Mouse (Mus musculus) limb, embryonic 11.5 days (tissue): Measurements from ENCODE around the gene Nr1i2. TPM values are rescaled to one million over a fixed set of nuclear protein-coding genes. Genes with fewer than 3 reads are reported as not detected.
"Not testable (repeated sequence)": the region's sequence is repeated elsewhere in the genome, so short reads cannot be mapped to it uniquely, and the experiment has no call there.

Source experiments
- ATAC-seq: fragments of 200-750 bp; cut with Nextera tagmentation; 2 replicates; pipeline ENCODE4 v1.8.0; 2017; ENCODE audit warnings: low read depth; ENCODE audit not compliant: insufficient number of reproducible peaks, low FRiP score, low TSS enrichment
- DNase-seq: peaks from one replicate; pipeline ENCODE4 v3.0.0-alpha.2; 2015; ENCODE audit warnings: low spot score
- H3K27ac ChIP-seq: fragments of 300-500 bp; sonication (generic); replicated peaks from 2 replicates; pipeline ENCODE4 v1.5.1; 2014; ENCODE audit warnings: low read depth, mild to moderate bottlenecking, low read length
- H3K27me3 ChIP-seq: fragments of 300-500 bp; sonication (generic); 2 replicates; pipeline ENCODE4 v1.6.1; 2014; ENCODE audit warnings: mild to moderate bottlenecking, low read length, mixed read lengths; ENCODE audit not compliant: control insufficient read depth, insufficient read depth
- H3K36me3 ChIP-seq: fragments of 300-500 bp; sonication (generic); 2 replicates; pipeline ENCODE4 v1.6.1; 2014; ENCODE audit warnings: mild to moderate bottlenecking, low read length, moderate library complexity, mixed read lengths; ENCODE audit not compliant: control insufficient read depth, insufficient read depth
- H3K4me1 ChIP-seq: fragments of 300-500 bp; sonication (generic); 2 replicates; pipeline ENCODE4 v1.6.1; 2014; ENCODE audit warnings: low read length, mixed read lengths; ENCODE audit not compliant: control insufficient read depth, insufficient read depth
- H3K4me2 ChIP-seq: fragments of 300-500 bp; sonication (generic); 2 replicates; pipeline ENCODE4 v1.6.1; 2014; ENCODE audit warnings: low read depth, mild to moderate bottlenecking, moderate library complexity; ENCODE audit not compliant: severe bottlenecking
- H3K4me3 ChIP-seq: fragments of 300-500 bp; sonication (generic); 2 replicates; pipeline ENCODE4 v1.5.1; 2014; ENCODE audit warnings: low read depth, low read length
- H3K9ac ChIP-seq: fragments of 300-500 bp; sonication (generic); 2 replicates; pipeline ENCODE4 v1.6.1; 2014; ENCODE audit warnings: mild to moderate bottlenecking, low read length
- H3K9me3 ChIP-seq: fragments of 300-500 bp; sonication (generic); 2 replicates; pipeline ENCODE4 v1.6.1; 2016; ENCODE audit warnings: low read length; ENCODE audit not compliant: control insufficient read depth
- WGBS: fragments of 180-500 bp; shearing (Covaris S2); extraction: QIAGEN DNeasy Blood & Tissue Kit; methylation state at CpG from one replicate; pipeline ENCODE4 v1.1.7; 2014; 5-methylcytosine and 5-hydroxymethylcytosine counted together
- polyA plus RNA-seq: library from polyadenylated mRNA; unstranded; fragments of >200 nt; fragmentation: Nextera tagmentation; extraction: Ambion mirVana; gene quantifications from 2 replicates; pipeline ENCODE4 v1.2.1, GENCODE M21; 2014

Nr1i2 gene
- polyA plus RNA-seq, 1 experiment from 2014 or later = not detected

GRCm38 (mm10) chr16:38222491-38222890 is 72.1 kb downstream of the Nr1i2 start:
- H3K9me3 ChIP-seq, DNase-seq, H3K27me3 ChIP-seq, H3K27ac ChIP-seq, H3K4me3 ChIP-seq, H3K4me2 ChIP-seq, ATAC-seq, H3K4me1 ChIP-seq, H3K9ac ChIP-seq: not testable (repeated sequence)
- 94% methylated on average over 5 of the region's 5 CpGs for WGBS
- peaks cover 17% of the 10 kb centered on the region for H3K36me3 ChIP-seq

GRCm38 (mm10) chr16:38205272-38205671 is 89.4 kb downstream of the Nr1i2 start:
- Histone ChIP-seq H3K4me3 (no peak overlapping the region), H3K9ac (no peak overlapping the region), H3K27me3 (no peaks in the 10 kb centered on the region), H3K27ac (no peak overlapping the region), H3K36me3 (peaks cover 6% of the 10 kb centered on the region; the same call in 1 of the 2 replicates), H3K4me2 (no peak overlapping the region), H3K9me3 (no peaks in the 10 kb centered on the region), H3K4me1 (no peaks in the 10 kb centered on the region)
- DNase-seq (no peak), ATAC-seq (no peak)
- 87% methylated on average over 7 of the region's 7 CpGs for WGBS

Other genes starting within 250 kb of the Nr1i2 start
- gene Gsk3b, start 205.8 kb downstream of the Nr1i2 start, polyA plus RNA-seq = 67.5 and 70.4 TPM in 2 replicates
- gene Maats1, start 47.3 kb upstream of the Nr1i2 start, polyA plus RNA-seq = 0.10 and 0.20 TPM in 2 replicates
- gene Cox17, start 52.2 kb upstream of the Nr1i2 start, polyA plus RNA-seq = 107 and 118 TPM in 2 replicates
- not detected in 2 replicates for gene Gm21987, start 52.2 kb upstream of the Nr1i2 start, polyA plus RNA-seq
- 0.75 and 1.8 TPM in 2 replicates for gene Popdc2, start 67.4 kb upstream of the Nr1i2 start, polyA plus RNA-seq
- gene Pla1a, start 138.3 kb upstream of the Nr1i2 start, polyA plus RNA-seq = 0.07 TPM in 1 of 2 replicates, not detected in the other
- gene Adprh, start 157.9 kb upstream of the Nr1i2 start, polyA plus RNA-seq = 135 and 141 TPM in 2 replicates
- 0.21 and 0.34 TPM in 2 replicates for gene Cd80, start 160.7 kb upstream of the Nr1i2 start, polyA plus RNA-seq
- gene Timmdc1, start 227.8 kb upstream of the Nr1i2 start, polyA plus RNA-seq = 25.1 and 28.9 TPM in 2 replicates